ENCODE assay signal across 7 mouse cellular contexts in the genomic region with DNA sequence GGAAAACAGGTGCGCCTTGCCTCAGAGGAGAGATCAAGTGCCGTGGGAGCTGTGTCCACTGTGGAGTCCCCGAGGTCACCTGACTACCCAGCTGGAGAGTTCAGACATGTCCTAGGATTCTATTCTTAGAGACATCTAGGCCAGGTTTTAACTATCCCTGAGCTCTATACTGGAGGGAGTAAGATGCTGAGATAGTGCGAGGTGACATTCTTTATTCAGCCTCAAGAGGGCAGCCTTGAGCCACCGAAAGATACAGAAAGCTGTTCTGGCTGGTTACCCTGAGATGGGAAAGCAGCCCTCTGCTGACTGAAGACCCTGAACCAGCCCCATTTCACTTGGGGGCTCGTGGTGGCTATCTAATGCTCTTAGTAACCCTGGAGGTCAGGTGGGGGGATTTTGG. TPM values are rescaled to one million over a fixed set of nuclear protein-coding genes. Genes with fewer than 3 reads are reported as not detected.
A peak's percentile ranks its signal among the peaks of the same experiment; 100 is the strongest.
DNase-seq lines count a peak whose midpoint lies in the region; ATAC-seq and TF ChIP-seq lines count a peak whose summit lies in the region.

No protein-coding gene starts in this region.

- H3K27ac ChIP-seq in hindbrain, embryonic 14.5 days, result no peak overlapping the region
- H3K27ac ChIP-seq in lung, postnatal 0 days (ENCODE audit: low read length), result no peak overlapping the region

- H3K9ac ChIP-seq in hindbrain, embryonic 14.5 days, result no peak overlapping the region
- H3K9ac ChIP-seq in lung, postnatal 0 days (replicated peaks; ENCODE audit: low read depth), result no peak overlapping the region

- no peaks in the 10 kb centered on the region for H3K9me3 ChIP-seq in hindbrain, embryonic 14.5 days (ENCODE audit: control insufficient read depth, low read length)
- H3K9me3 ChIP-seq in lung, postnatal 0 days (ENCODE audit: low read length), result no peaks in the 10 kb centered on the region

- peak overlapping the region; percentile 24 for H3K4me2 ChIP-seq in hindbrain, embryonic 14.5 days (replicated peaks)
- H3K4me2 ChIP-seq in lung, postnatal 0 days (replicated peaks; ENCODE audit: low read depth, low read length), result no peak overlapping the region

- H3K36me3 ChIP-seq in hindbrain, embryonic 14.5 days (replicated peaks; ENCODE audit: control insufficient read depth, insufficient read depth), result no peaks in the 10 kb centered on the region
- H3K36me3 ChIP-seq in lung, postnatal 0 days (ENCODE audit: insufficient read depth, low read length), result no peaks in the 10 kb centered on the region

- DNase-seq in adrenal gland, adult 18-20 months (ENCODE audit: low spot score in 2 of 2), result peak; percentile 47 to 59
- peak; percentile 61 for DNase-seq in cerebellum, adult 8-10 months
- peak; percentile 89 for DNase-seq in forelimb bud, embryonic 11.5 days (ENCODE audit: low read depth, low spot score)
- peak; percentile 92 for DNase-seq in hindbrain, embryonic 14.5 days (ENCODE audit: low spot score)
- peak; percentile 83 to 84 for DNase-seq in layer of hippocampus, postnatal 14 days (ENCODE audit: low spot score in 2 of 2)
- DNase-seq in lung, postnatal 0 days (ENCODE audit: low spot score), result peak; percentile 64
- peak; percentile 83 to 86 for DNase-seq in right cerebral cortex, postnatal 10 days (ENCODE audit: low spot score in 2 of 2)

- TF ChIP-seq CTCF in lung, postnatal 0 days (IDR thresholded peaks at IDR 0.05), result peak; percentile 89

- peak; percentile 54; the same call in 1 of the 2 replicates for ATAC-seq in hindbrain, embryonic 14.5 days (ENCODE audit: low FRiP score)
- peak; percentile 24; the same call in 1 of the 2 replicates for ATAC-seq in lung, postnatal 0 days

- H3K4me1 ChIP-seq in hindbrain, embryonic 14.5 days (replicated peaks; ENCODE audit: control insufficient read depth, insufficient read depth, low read length), result no peaks in the 10 kb centered on the region; the same call in 1 of the 2 replicates
- no peaks in the 10 kb centered on the region for H3K4me1 ChIP-seq in lung, postnatal 0 days (ENCODE audit: insufficient read depth, low read depth, low read length)

- WGBS in hindbrain, embryonic 14.5 days, result 2% methylated on average over 6 of the region's 6 CpGs
- WGBS in lung, postnatal 0 days, result 10% methylated on average over 6 of the region's 6 CpGs

- no peak overlapping the region for H3K4me3 ChIP-seq in hindbrain, embryonic 14.5 days (replicated peaks; ENCODE audit: low read length)
- no peak overlapping the region for H3K4me3 ChIP-seq in lung, postnatal 0 days (ENCODE audit: low read depth, low read length)

- TF ChIP-seq EP300 in lung, postnatal 0 days (IDR thresholded peaks at IDR 0.05), result no peak

- H3K27me3 ChIP-seq in hindbrain, embryonic 14.5 days (ENCODE audit: control insufficient read depth, insufficient read depth, low read length), result peaks cover 15% of the 10 kb centered on the region; the same call in 1 of the 2 replicates
- H3K27me3 ChIP-seq in lung, postnatal 0 days (replicated peaks; ENCODE audit: insufficient read depth, low read length), result no peaks in the 10 kb centered on the region

RNA-seq across cellular contexts. Expression of a gene that starts 7.1 kb away (rescaled TPM):
- total RNA-seq in adrenal gland, adult 18-20 months (2021), result not detected
- not detected in 2 replicates for polyA plus RNA-seq in hindbrain, embryonic 14.5 days (2014; fragmentation: Nextera tagmentation; extraction: Ambion mirVana)
- under 1 TPM in 1 of 2 experiments, not detected in 1; 0.53 TPM for total RNA-seq in layer of hippocampus, postnatal 14 days (2021)
- not detected in 2 replicates for polyA plus RNA-seq in lung, postnatal 0 days (2015; fragmentation: Nextera tagmentation; extraction: Ambion mirVana)

RNA-seq across cellular contexts. Expression of a gene that starts 27.4 kb away (rescaled TPM):
- total RNA-seq in adrenal gland, adult 18-20 months (2021), result under 1 TPM; 0.19 to 0.23 TPM
- 1.4 and 1.5 TPM in 2 replicates for polyA plus RNA-seq in hindbrain, embryonic 14.5 days (2014; fragmentation: Nextera tagmentation; extraction: Ambion mirVana)
- total RNA-seq in layer of hippocampus, postnatal 14 days (2021), result under 1 TPM; 0.23 to 0.52 TPM
- polyA plus RNA-seq in lung, postnatal 0 days (2015; fragmentation: Nextera tagmentation; extraction: Ambion mirVana), result 15.9 and 20.2 TPM in 2 replicates
